Mouse (Mus musculus): ENCODE measurements around the gene Gm4131. TPM values are rescaled to one million over a fixed set of nuclear protein-coding genes. Genes with fewer than 3 reads are reported as not detected.
"Not testable (repeated sequence)": the region's sequence is repeated elsewhere in the genome, so short reads cannot be mapped to it uniquely, and the experiment has no call there.

Gene Gm4131
- 1.0 and 1.6 TPM in 2 replicates for polyA plus RNA-seq (2012; rRNA removed)

DNA sequence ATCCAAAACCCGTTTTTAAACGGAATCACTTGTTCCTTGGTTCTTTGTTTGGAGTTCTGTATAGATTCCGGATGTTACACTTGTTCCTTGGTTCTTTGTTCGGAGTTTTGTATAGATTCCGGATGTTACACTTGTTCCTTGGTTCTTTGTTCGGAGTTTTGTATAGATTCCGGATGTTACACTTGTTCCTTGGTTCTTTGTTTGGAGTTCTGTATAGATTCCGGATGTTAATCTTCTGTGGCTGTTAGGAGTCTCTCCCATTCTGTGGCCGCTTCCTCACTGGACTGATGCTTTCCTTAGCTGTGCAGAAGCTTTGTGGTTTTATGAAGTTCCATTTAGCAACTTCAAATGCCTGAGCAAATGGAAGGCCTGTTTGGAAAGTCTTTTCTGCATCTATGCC, at the start of gene Gm4131:
Gm4131 (minus strand) TSS at position 101 of the 400 bp plus-strand sequence.
- H3K27me3 ChIP-seq (replicated peaks; ENCODE audit: control insufficient read depth, insufficient read depth, low read length); H3K4me3 ChIP-seq (ENCODE audit: insufficient read depth, low read depth, low read length); H3K4me1 ChIP-seq (ENCODE audit: control insufficient read depth, insufficient read depth, low read length); H3K36me3 ChIP-seq (ENCODE audit: control insufficient read depth, insufficient read depth, low read length); DNase-seq; H3K27ac ChIP-seq (ENCODE audit: insufficient read depth, low read depth, low read length): not testable (repeated sequence)
- 94% methylated on average over 9 of the region's 9 CpGs for WGBS

GRCm38 (mm10) chr14:62609904-62610303, 43.2 kb upstream of the Gm4131 start:
- Histone ChIP-seq H3K4me1 (ENCODE audit: control insufficient read depth, insufficient read depth, low read length) (no peaks in the 10 kb centered on the region), H3K36me3 (ENCODE audit: control insufficient read depth, insufficient read depth, low read length) (no peaks in the 10 kb centered on the region), H3K27me3 (replicated peaks; ENCODE audit: control insufficient read depth, insufficient read depth, low read length) (no peaks in the 10 kb centered on the region), H3K27ac (ENCODE audit: insufficient read depth, low read depth, low read length) (no peak overlapping the region), H3K4me3 (ENCODE audit: insufficient read depth, low read depth, low read length) (no peak overlapping the region)
- TF ChIP-seq POLR2A (IDR thresholded peaks at IDR 0.05; ENCODE audit: low read depth, low read length) (no peak), CTCF (conservative IDR thresholded peaks at IDR 0.05; ENCODE audit: insufficient read depth, insufficient read length, low read depth, low read length) (no peak)
- DNase-seq = no peak
- 87% methylated on average over 3 of the region's 3 CpGs for WGBS

- TF ChIP-seq CTCF (conservative IDR thresholded peaks at IDR 0.05; ENCODE audit: insufficient read depth, insufficient read length, low read depth, low read length) = peak; percentile 55
- TF ChIP-seq POLR2A (IDR thresholded peaks at IDR 0.05; ENCODE audit: low read depth, low read length) = no peak
- Histone ChIP-seq H3K4me1 (ENCODE audit: control insufficient read depth, insufficient read depth, low read length) (no peaks in the 10 kb centered on the region), H3K36me3 (ENCODE audit: control insufficient read depth, insufficient read depth, low read length) (no peaks in the 10 kb centered on the region), H3K4me3 (ENCODE audit: insufficient read depth, low read depth, low read length) (no peak overlapping the region), H3K27me3 (replicated peaks; ENCODE audit: control insufficient read depth, insufficient read depth, low read length) (no peaks in the 10 kb centered on the region), H3K27ac (ENCODE audit: insufficient read depth, low read depth, low read length) (no peak overlapping the region)
- DNase-seq = no peak
- 63% methylated on average over 8 of the region's 8 CpGs for WGBS
Observed at GRCm38 (mm10) chr14:62607791-62608196, 41.1 kb upstream of the Gm4131 start.

- TF ChIP-seq CTCF (conservative IDR thresholded peaks at IDR 0.05; ENCODE audit: insufficient read depth, insufficient read length, low read depth, low read length) = no peak
- no peak for TF ChIP-seq POLR2A (IDR thresholded peaks at IDR 0.05; ENCODE audit: low read depth, low read length)
- Histone ChIP-seq H3K27me3 (replicated peaks; ENCODE audit: control insufficient read depth, insufficient read depth, low read length) (no peaks in the 10 kb centered on the region), H3K4me1 (ENCODE audit: control insufficient read depth, insufficient read depth, low read length) (0 out of 2 replicates have a peak, but pooled peaks cover 2% of the 10 kb centered on the region), H3K27ac (ENCODE audit: insufficient read depth, low read depth, low read length) (no peak overlapping the region), H3K4me3 (ENCODE audit: insufficient read depth, low read depth, low read length) (no peak overlapping the region), H3K36me3 (ENCODE audit: control insufficient read depth, insufficient read depth, low read length) (no peaks in the 10 kb centered on the region)
- 93% methylated on average over 1 of the region's 1 CpGs for WGBS
- no peak for DNase-seq
Observed at GRCm38 (mm10) chr14:62602869-62603268, 36.1 kb upstream of the Gm4131 start.

- WGBS = 50% methylated on average over 1 of the region's 1 CpGs
- Histone ChIP-seq H3K4me1 (ENCODE audit: control insufficient read depth, insufficient read depth, low read length) (0 out of 2 replicates have a peak, but pooled peaks cover 2% of the 10 kb centered on the region), H3K36me3 (ENCODE audit: control insufficient read depth, insufficient read depth, low read length) (no peaks in the 10 kb centered on the region), H3K27me3 (replicated peaks; ENCODE audit: control insufficient read depth, insufficient read depth, low read length) (no peaks in the 10 kb centered on the region), H3K27ac (ENCODE audit: insufficient read depth, low read depth, low read length) (no peak overlapping the region), H3K4me3 (ENCODE audit: insufficient read depth, low read depth, low read length) (no peak overlapping the region)
- TF ChIP-seq CTCF (conservative IDR thresholded peaks at IDR 0.05; ENCODE audit: insufficient read depth, insufficient read length, low read depth, low read length) = no peak
- no peak for TF ChIP-seq POLR2A (IDR thresholded peaks at IDR 0.05; ENCODE audit: low read depth, low read length)
- DNase-seq = peak; percentile 33
Observed at GRCm38 (mm10) chr14:62602271-62602670, 35.5 kb upstream of the Gm4131 start.

DNA sequence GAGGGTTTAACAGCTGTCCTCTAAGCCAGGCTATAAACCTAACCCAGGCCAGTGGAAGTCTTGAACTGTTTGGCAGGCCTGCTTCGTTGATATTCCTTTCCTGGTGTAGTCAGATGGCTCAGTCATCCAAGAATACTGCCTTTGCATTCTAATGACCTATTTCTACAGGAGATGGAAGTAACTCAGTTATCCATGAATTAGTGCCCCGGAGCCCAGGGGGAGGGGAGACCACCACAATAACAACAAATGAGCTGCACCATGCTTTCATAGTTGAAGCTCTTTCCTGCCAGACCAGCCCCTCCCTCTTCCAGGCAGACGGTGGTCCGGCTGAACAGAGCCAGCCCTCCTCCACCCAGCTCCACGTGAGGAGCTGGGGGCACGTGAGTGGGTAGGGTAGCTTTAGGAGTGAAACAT, 33.4 kb upstream of the Gm4131 start:
- no peaks in the 10 kb centered on the region for H3K27me3 ChIP-seq (replicated peaks; ENCODE audit: control insufficient read depth, insufficient read depth, low read length)
- no peaks in the 10 kb centered on the region for H3K36me3 ChIP-seq (ENCODE audit: control insufficient read depth, insufficient read depth, low read length)

DNA sequence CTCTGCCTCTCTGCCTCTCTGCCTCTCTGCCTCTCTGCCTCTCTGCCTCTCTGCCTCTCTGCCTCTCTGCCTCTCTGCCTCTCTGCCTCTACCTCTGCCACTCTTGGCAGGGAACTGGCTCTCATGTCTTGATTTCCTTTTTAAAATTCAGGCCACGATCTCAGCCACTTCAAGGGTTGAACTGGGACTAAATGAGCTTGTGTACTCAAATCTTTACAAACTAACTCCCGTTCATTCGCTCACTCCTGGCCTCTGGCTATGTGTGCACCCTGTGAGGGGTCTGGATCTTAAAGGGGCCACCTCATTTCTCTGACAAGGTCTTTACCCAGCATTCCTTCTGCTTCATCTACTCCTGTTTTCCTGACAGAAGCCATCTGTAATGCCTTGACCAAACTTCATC, 18.6 kb upstream of the Gm4131 start:
- Histone ChIP-seq H3K27ac (ENCODE audit: insufficient read depth, low read depth, low read length) (peak overlapping the region; percentile 32), H3K36me3 (ENCODE audit: control insufficient read depth, insufficient read depth, low read length) (no peaks in the 10 kb centered on the region), H3K4me3 (ENCODE audit: insufficient read depth, low read depth, low read length) (no peak overlapping the region), H3K27me3 (replicated peaks; ENCODE audit: control insufficient read depth, insufficient read depth, low read length) (no peaks in the 10 kb centered on the region), H3K4me1 (ENCODE audit: control insufficient read depth, insufficient read depth, low read length) (0 out of 2 replicates have a peak, but pooled peaks cover 3% of the 10 kb centered on the region)
- TF ChIP-seq CTCF (conservative IDR thresholded peaks at IDR 0.05; ENCODE audit: insufficient read depth, insufficient read length, low read depth, low read length) (no peak), POLR2A (IDR thresholded peaks at IDR 0.05; ENCODE audit: low read depth, low read length) (no peak)
- 51% methylated on average over 3 of the region's 3 CpGs for WGBS
- peak; percentile 48 for DNase-seq

More for the DNA sequence above, 33.4 kb upstream of the Gm4131 start:
- no peak overlapping the region for H3K4me3 ChIP-seq (ENCODE audit: insufficient read depth, low read depth, low read length)
- DNase-seq = no peak
- H3K4me1 ChIP-seq (ENCODE audit: control insufficient read depth, insufficient read depth, low read length) = 0 out of 2 replicates have a peak, but pooled peaks cover 2% of the 10 kb centered on the region
- no peak overlapping the region for H3K27ac ChIP-seq (ENCODE audit: insufficient read depth, low read depth, low read length)
- no peak for TF ChIP-seq POLR2A (IDR thresholded peaks at IDR 0.05; ENCODE audit: low read depth, low read length)
- TF ChIP-seq CTCF (conservative IDR thresholded peaks at IDR 0.05; ENCODE audit: insufficient read depth, insufficient read length, low read depth, low read length) = no peak
- 49% methylated on average over 6 of the region's 6 CpGs for WGBS

- Histone ChIP-seq H3K4me1 (ENCODE audit: control insufficient read depth, insufficient read depth, low read length) (0 out of 2 replicates have a peak, but pooled peaks cover 3% of the 10 kb centered on the region), H3K4me3 (ENCODE audit: insufficient read depth, low read depth, low read length) (no peak overlapping the region), H3K36me3 (ENCODE audit: control insufficient read depth, insufficient read depth, low read length) (no peaks in the 10 kb centered on the region), H3K27ac (ENCODE audit: insufficient read depth, low read depth, low read length) (no peak overlapping the region), H3K27me3 (replicated peaks; ENCODE audit: control insufficient read depth, insufficient read depth, low read length) (no peaks in the 10 kb centered on the region)
- no peak for DNase-seq
- TF ChIP-seq POLR2A (IDR thresholded peaks at IDR 0.05; ENCODE audit: low read depth, low read length) = no peak
- no peak for TF ChIP-seq CTCF (conservative IDR thresholded peaks at IDR 0.05; ENCODE audit: insufficient read depth, insufficient read length, low read depth, low read length)
Observed at GRCm38 (mm10) chr14:62584637-62585036, 17.9 kb upstream of the Gm4131 start.

Measured in kidney, adult 2 months (tissue).